Mouse (Mus musculus) mesoderm, embryonic 11.5 days (tissue): ENCODE results near the gene Tmem56.

ENCODE experiments used
- DNase-seq: peaks from one replicate; pipeline ENCODE4 v3.0.0-alpha.2; 2012; ENCODE audit warnings: low read depth, low spot score

Tmem56 gene

GRCm38 (mm10) chr3:121242111-121242936 lies 40.6 kb downstream of the Tmem56 start:
- DNase-seq: no peak

GRCm38 (mm10) chr3:121240362-121241040 lies 42.4 kb downstream of the Tmem56 start:
- no peak for DNase-seq

- DNase-seq: no peak
These were observed 43.8 kb downstream of the Tmem56 start for GRCm38 (mm10) chr3:121239096-121239495.

GRCm38 (mm10) chr3:121224763-121225162 lies 58.1 kb downstream of the Tmem56 start:
- no peak for DNase-seq

GRCm38 (mm10) chr3:121224185-121224584 lies 58.7 kb downstream of the Tmem56 start:
- DNase-seq: no peak

- DNase-seq: no peak
These were observed 60.9 kb downstream of the Tmem56 start for GRCm38 (mm10) chr3:121221987-121222386.

GRCm38 (mm10) chr3:121217011-121217410 lies 65.9 kb downstream of the Tmem56 start:
- no peak for DNase-seq

- DNase-seq: no peak
These were observed 69.4 kb downstream of the Tmem56 start for GRCm38 (mm10) chr3:121213501-121213900.

GRCm38 (mm10) chr3:121212156-121212555 lies 70.7 kb downstream of the Tmem56 start:
- DNase-seq: no peak

- DNase-seq: no peak
These were observed 73.9 kb downstream of the Tmem56 start for GRCm38 (mm10) chr3:121208994-121209393.

- DNase-seq: no peak
These were observed 76.6 kb downstream of the Tmem56 start for GRCm38 (mm10) chr3:121206202-121206882.

- no peak for DNase-seq
These were observed 80.3 kb downstream of the Tmem56 start for GRCm38 (mm10) chr3:121202638-121203037.

- no peak for DNase-seq
These were observed 81.7 kb downstream of the Tmem56 start for GRCm38 (mm10) chr3:121201012-121201747.

- DNase-seq: no peak
These were observed 93.7 kb downstream of the Tmem56 start for GRCm38 (mm10) chr3:121189199-121189598.

GRCm38 (mm10) chr3:121187510-121187909 lies 95.4 kb downstream of the Tmem56 start:
- DNase-seq: no peak

GRCm38 (mm10) chr3:121186925-121187324 lies 96.0 kb downstream of the Tmem56 start:
- no peak for DNase-seq

GRCm38 (mm10) chr3:121185197-121185596 lies 97.7 kb downstream of the Tmem56 start:
- no peak for DNase-seq

GRCm38 (mm10) chr3:121176011-121176410 lies 106.9 kb downstream of the Tmem56 start:
- no peak for DNase-seq

- no peak for DNase-seq
These were observed 108.5 kb downstream of the Tmem56 start for GRCm38 (mm10) chr3:121174248-121174945.

- no peak for DNase-seq
These were observed 110.2 kb downstream of the Tmem56 start for GRCm38 (mm10) chr3:121172718-121173117.

GRCm38 (mm10) chr3:121171872-121172265 lies 111.0 kb downstream of the Tmem56 start:
- no peak for DNase-seq
